Mouse (Mus musculus) heart, embryonic 13.5 days (tissue): ENCODE data around the gene Trim47. TPM values are rescaled to one million over a fixed set of nuclear protein-coding genes. Genes with fewer than 3 reads are reported as not detected.

Experiments used
- ATAC-seq: fragments of 200-750 bp; cut with Nextera tagmentation; 2 replicates; pipeline ENCODE4 v1.8.0; 2017; ENCODE audit warnings: moderate TSS enrichment; ENCODE audit not compliant: insufficient number of reproducible peaks, low FRiP score, low TSS enrichment; ENCODE audit errors: extremely low read depth
- H3K27ac ChIP-seq: fragments of 300-500 bp; sonication (generic); replicated peaks from 2 replicates; pipeline ENCODE4 v1.5.1; 2015; ENCODE audit warnings: moderate library complexity, mild to moderate bottlenecking, inconsistent platforms
- H3K27me3 ChIP-seq: fragments of 300-500 bp; sonication (generic); replicated peaks from 2 replicates; pipeline ENCODE4 v1.6.1; 2015; ENCODE audit warnings: mild to moderate bottlenecking, inconsistent platforms
- H3K36me3 ChIP-seq: fragments of 300-500 bp; sonication (generic); 2 replicates; pipeline ENCODE4 v1.6.1; 2015; ENCODE audit warnings: mild to moderate bottlenecking, inconsistent platforms
- H3K4me1 ChIP-seq: fragments of 300-500 bp; sonication (generic); 2 replicates; pipeline ENCODE4 v1.6.1; 2015; ENCODE audit warnings: inconsistent platforms
- H3K4me2 ChIP-seq: fragments of 300-500 bp; sonication (generic); 2 replicates; pipeline ENCODE4 v1.6.1; 2015; ENCODE audit warnings: inconsistent platforms, mild to moderate bottlenecking, moderate library complexity
- H3K4me3 ChIP-seq: fragments of 300-500 bp; sonication (generic); 2 replicates; pipeline ENCODE4 v1.5.1; 2015; ENCODE audit warnings: moderate library complexity, mild to moderate bottlenecking, inconsistent platforms
- H3K9ac ChIP-seq: fragments of 300-500 bp; sonication (generic); 2 replicates; pipeline ENCODE4 v1.6.1; 2015; ENCODE audit warnings: inconsistent platforms, mild to moderate bottlenecking, moderate library complexity
- H3K9me3 ChIP-seq: fragments of 300-500 bp; sonication (generic); 2 replicates; pipeline ENCODE4 v1.6.1; 2016; ENCODE audit warnings: inconsistent platforms
- WGBS: fragments of 180-500 bp; shearing (Covaris S2); methylation state at CpG from one replicate; pipeline ENCODE4 v1.1.7; 2015; ENCODE audit warnings: mixed read lengths; 5-methylcytosine and 5-hydroxymethylcytosine counted together
- polyA plus RNA-seq: library from polyadenylated mRNA; unstranded; fragments of >200 nt; fragmentation: Nextera tagmentation; extraction: Ambion mirVana; gene quantifications from 2 replicates; pipeline ENCODE4 v1.2.1, GENCODE M21; 2015

Trim47 gene
- polyA plus RNA-seq, 1 experiment from 2014 or later: 46.1 TPM

DNA sequence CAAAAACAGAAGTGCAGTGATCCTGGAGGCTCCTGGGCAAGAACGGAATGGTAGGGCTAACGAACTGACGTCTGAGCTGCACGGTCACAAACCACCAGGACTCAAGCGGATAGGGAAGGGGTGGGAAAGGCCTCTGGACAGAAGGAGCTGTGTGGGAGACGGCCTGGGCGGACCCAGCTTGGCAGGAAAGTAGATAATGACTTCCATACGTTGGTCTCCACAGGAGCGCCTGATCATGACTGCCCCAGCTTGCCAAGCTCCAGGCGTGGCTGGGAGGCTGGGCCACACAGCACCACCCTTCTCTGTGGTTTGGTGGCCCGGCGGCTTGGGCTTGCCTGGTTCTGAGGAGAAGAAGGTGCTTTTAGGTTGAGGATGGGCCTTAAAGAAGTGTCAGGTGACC is 9.8 kb downstream of the Trim47 start:
- Histone ChIP-seq H3K9me3 (0 out of 2 replicates have a peak, but pooled peaks cover 3% of the 10 kb centered on the region), H3K9ac (no peak overlapping the region), H3K36me3 (peaks cover 15% of the 10 kb centered on the region), H3K27ac (peak overlapping the region; percentile 9; the same call in 1 of the 2 replicates), H3K4me3 (no peak overlapping the region), H3K4me1 (no peaks in the 10 kb centered on the region), H3K27me3 (no peaks in the 10 kb centered on the region), H3K4me2 (no peak overlapping the region)
- WGBS: 56% methylated on average over 12 of the region's 12 CpGs
- ATAC-seq: no peak

GRCm38 (mm10) chr11:116111611-116112203 is 15.3 kb downstream of the Trim47 start:
- ATAC-seq: no peak
- Histone ChIP-seq H3K9me3 (no peaks in the 10 kb centered on the region), H3K27me3 (peaks cover 36% of the 10 kb centered on the region), H3K4me1 (peaks cover 42% of the 10 kb centered on the region), H3K36me3 (peaks cover 10% of the 10 kb centered on the region; the same call in 1 of the 2 replicates), H3K9ac (no peak overlapping the region), H3K4me3 (no peak overlapping the region), H3K4me2 (no peak overlapping the region), H3K27ac (no peak overlapping the region)
- 84% methylated on average over 19 of the region's 19 CpGs for WGBS

- peaks cover 36% of the 10 kb centered on the region for H3K27me3 ChIP-seq
- peak overlapping the region; percentile 76 for H3K4me2 ChIP-seq
- 73% methylated on average over 4 of the region's 4 CpGs for WGBS
- peak overlapping the region; percentile 97 for H3K27ac ChIP-seq
- peaks cover 48% of the 10 kb centered on the region for H3K4me1 ChIP-seq
- H3K4me3 ChIP-seq: peak overlapping the region; percentile 80; the same call in 1 of the 2 replicates
- H3K36me3 ChIP-seq: peaks cover 16% of the 10 kb centered on the region
- no peaks in the 10 kb centered on the region for H3K9me3 ChIP-seq
- no peak for ATAC-seq
- H3K9ac ChIP-seq: peak overlapping the region; percentile 93
These were observed 15.9 kb downstream of the Trim47 start for GRCm38 (mm10) chr11:116111067-116111466.

- Histone ChIP-seq H3K27ac (peak overlapping the region; percentile 97), H3K4me3 (peak overlapping the region; percentile 80), H3K4me2 (peak overlapping the region; percentile 76), H3K36me3 (peaks cover 22% of the 10 kb centered on the region), H3K27me3 (peaks cover 36% of the 10 kb centered on the region), H3K9me3 (no peaks in the 10 kb centered on the region), H3K4me1 (peaks cover 54% of the 10 kb centered on the region), H3K9ac (peak overlapping the region; percentile 93)
- 5% methylated on average over 10 of the region's 10 CpGs for WGBS
- no peak for ATAC-seq
These were observed 16.5 kb downstream of the Trim47 start for GRCm38 (mm10) chr11:116110540-116110939.

DNA sequence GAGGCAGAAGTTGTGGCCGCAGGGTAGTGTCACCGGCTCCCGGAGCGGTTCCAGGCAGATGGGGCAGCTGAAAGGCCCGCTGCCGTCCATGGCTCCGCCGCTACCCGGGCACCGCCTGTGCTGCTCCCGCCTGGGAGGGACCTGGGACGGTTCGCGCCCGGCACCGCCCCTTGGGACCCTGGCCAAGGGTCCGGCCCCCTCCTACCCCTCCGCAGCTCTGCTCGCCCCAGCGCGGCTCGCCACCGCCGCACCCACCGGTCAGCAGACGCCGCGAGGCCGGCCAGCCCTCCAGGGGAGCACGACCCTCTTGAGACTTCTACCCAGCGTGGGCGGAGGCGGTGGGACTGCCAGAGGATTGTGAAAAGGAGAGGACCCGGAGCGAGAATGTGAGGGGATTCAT is 16.9 kb downstream of the Trim47 start:
- no peaks in the 10 kb centered on the region for H3K9me3 ChIP-seq
- WGBS: under 1% methylated on average over 35 of the region's 35 CpGs
- H3K4me2 ChIP-seq: peak overlapping the region; percentile 76
- H3K27me3 ChIP-seq: peaks cover 36% of the 10 kb centered on the region
- peak overlapping the region; percentile 80 for H3K4me3 ChIP-seq
- ATAC-seq: peak; percentile 67; the same call in 1 of the 2 replicates
- peaks cover 58% of the 10 kb centered on the region for H3K4me1 ChIP-seq
- H3K36me3 ChIP-seq: peaks cover 26% of the 10 kb centered on the region
- peak overlapping the region; percentile 97 for H3K27ac ChIP-seq
- H3K9ac ChIP-seq: peak overlapping the region; percentile 93

- Histone ChIP-seq H3K4me1 (peaks cover 63% of the 10 kb centered on the region), H3K9ac (peak overlapping the region; percentile 93), H3K36me3 (peaks cover 28% of the 10 kb centered on the region), H3K9me3 (no peaks in the 10 kb centered on the region), H3K4me3 (peak overlapping the region; percentile 80), H3K27me3 (peaks cover 36% of the 10 kb centered on the region), H3K4me2 (peak overlapping the region; percentile 76), H3K27ac (peak overlapping the region; percentile 97)
- WGBS: under 1% methylated on average over 69 of the region's 70 CpGs
- ATAC-seq: no peak
These were observed 17.4 kb downstream of the Trim47 start for GRCm38 (mm10) chr11:116109441-116110081.

DNA sequence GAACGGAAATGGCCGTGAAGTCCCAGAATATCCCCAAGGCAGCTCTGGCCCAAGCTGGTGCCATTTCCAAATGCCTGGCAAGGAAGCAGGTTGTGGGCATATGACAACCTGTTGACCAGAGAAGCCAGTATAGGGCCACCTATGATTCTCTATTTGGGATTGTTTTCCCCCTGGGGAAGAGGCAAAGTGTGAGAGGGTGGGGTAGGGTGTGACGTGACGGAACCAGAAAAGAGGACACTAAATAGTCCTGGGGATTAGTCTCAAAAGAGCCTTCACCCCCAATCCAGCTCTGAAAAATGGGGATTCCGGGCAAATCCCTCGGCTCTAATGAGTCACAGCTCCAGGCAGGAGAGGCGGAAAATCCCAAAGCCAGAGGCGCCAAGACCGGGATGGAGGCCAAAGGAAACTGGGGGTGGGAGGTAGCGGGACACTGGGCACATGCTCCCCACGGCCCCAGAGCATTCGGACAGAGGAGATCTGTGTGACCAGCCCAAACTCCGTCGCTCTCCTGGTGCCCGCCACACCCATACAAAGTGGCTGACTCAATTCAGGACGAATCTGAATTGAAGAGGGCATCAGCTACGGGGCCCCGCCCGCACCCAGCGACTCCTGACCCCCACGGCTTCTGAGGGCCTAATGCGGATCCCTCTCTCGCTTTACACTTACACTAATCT is 18.4 kb downstream of the Trim47 start:
- Histone ChIP-seq H3K4me1 (peaks cover 73% of the 10 kb centered on the region), H3K27me3 (peaks cover 36% of the 10 kb centered on the region), H3K9ac (peak overlapping the region; percentile 93), H3K36me3 (peaks cover 28% of the 10 kb centered on the region), H3K27ac (peak overlapping the region; percentile 97), H3K4me2 (peak overlapping the region; percentile 76), H3K4me3 (peak overlapping the region; percentile 80), H3K9me3 (no peaks in the 10 kb centered on the region)
- no peak for ATAC-seq
- 8% methylated on average over 23 of the region's 23 CpGs for WGBS

- H3K9ac ChIP-seq: peak overlapping the region; percentile 93
- H3K27me3 ChIP-seq: peaks cover 36% of the 10 kb centered on the region
- WGBS: 37% methylated on average over 19 of the region's 19 CpGs
- H3K36me3 ChIP-seq: peaks cover 28% of the 10 kb centered on the region
- peak overlapping the region; percentile 97 for H3K27ac ChIP-seq
- ATAC-seq: no peak
- no peaks in the 10 kb centered on the region for H3K9me3 ChIP-seq
- H3K4me2 ChIP-seq: peak overlapping the region; percentile 76
- peaks cover 81% of the 10 kb centered on the region for H3K4me1 ChIP-seq
- H3K4me3 ChIP-seq: peak overlapping the region; percentile 80
These were observed 19.2 kb downstream of the Trim47 start for GRCm38 (mm10) chr11:116107777-116108285.

DNA sequence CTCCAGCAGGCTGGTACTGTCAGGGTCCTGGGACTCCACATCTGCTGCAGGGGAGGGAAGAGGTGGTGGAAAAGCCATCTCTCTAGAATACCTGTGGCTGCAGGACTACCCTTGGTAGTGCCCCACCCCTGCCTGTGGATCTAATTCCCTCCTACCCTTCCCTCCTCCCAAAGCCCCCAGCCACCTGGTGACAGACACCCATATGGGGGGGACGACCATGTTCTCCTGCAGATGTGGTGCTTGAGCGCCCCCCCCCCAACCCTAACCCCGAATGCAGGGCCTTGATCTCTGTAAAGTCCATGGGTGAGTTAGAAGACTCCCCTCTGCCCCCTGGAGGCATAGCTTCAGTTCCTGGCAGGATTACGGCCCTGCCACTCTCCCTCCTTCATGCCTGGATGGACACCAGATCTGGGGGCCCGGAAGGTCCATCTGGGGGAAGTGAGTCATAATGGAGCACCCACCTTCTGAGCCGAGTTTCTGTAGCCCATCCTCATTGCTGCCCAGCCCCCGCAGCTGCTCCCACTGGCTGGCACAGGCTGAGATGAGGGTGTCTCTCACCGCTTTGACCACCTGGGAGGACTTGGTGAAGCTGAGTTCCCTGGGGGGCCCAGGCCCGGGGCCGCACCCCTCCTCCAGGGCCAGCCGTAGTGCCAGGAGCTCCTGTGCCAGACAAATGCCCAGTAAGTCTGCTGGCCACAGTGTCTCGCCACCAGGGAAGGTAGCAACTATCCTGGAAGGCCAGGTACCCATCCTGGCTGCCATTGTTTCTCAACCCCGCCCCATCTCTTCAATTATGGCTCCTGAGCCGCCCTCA is 19.8 kb downstream of the Trim47 start:
- Histone ChIP-seq H3K4me3 (peak overlapping the region; percentile 80), H3K27me3 (peaks cover 36% of the 10 kb centered on the region), H3K27ac (peak overlapping the region; percentile 97), H3K4me1 (peaks cover 87% of the 10 kb centered on the region), H3K36me3 (peaks cover 28% of the 10 kb centered on the region), H3K9ac (peak overlapping the region; percentile 93), H3K9me3 (no peaks in the 10 kb centered on the region), H3K4me2 (peak overlapping the region; percentile 76)
- WGBS: 38% methylated on average over 14 of the region's 14 CpGs
- ATAC-seq: no peak

- Histone ChIP-seq H3K9ac (peak overlapping the region; percentile 93), H3K9me3 (no peaks in the 10 kb centered on the region), H3K4me2 (peak overlapping the region; percentile 76), H3K27ac (peak overlapping the region; percentile 97), H3K27me3 (peaks cover 36% of the 10 kb centered on the region), H3K4me1 (peaks cover 95% of the 10 kb centered on the region), H3K4me3 (peak overlapping the region; percentile 80; the same call in 1 of the 2 replicates), H3K36me3 (peaks cover 28% of the 10 kb centered on the region)
- no peak for ATAC-seq
- 40% methylated on average over 32 of the region's 32 CpGs for WGBS
These were observed 20.7 kb downstream of the Trim47 start for GRCm38 (mm10) chr11:116106154-116106962.
